Mouse (Mus musculus): ENCODE results near the gene Olfr1223. TPM values are rescaled to one million over a fixed set of nuclear protein-coding genes. Genes with fewer than 3 reads are reported as not detected.

Gene Olfr1223
- polyA plus RNA-seq, 1 experiment from 2014 or later: not detected

GRCm38 (mm10) chr2:89132954-89133353, 18.4 kb downstream of the Olfr1223 start, which contains the start of gene Olfr1222:
TSS of gene Olfr1222 (minus strand) at chr2:89133054.
- TF ChIP-seq EP300 (IDR thresholded peaks at IDR 0.05): no peak
- TF ChIP-seq CTCF (IDR thresholded peaks at IDR 0.05): no peak

GRCm38 (mm10) chr2:89117183-89117582, 34.2 kb downstream of the Olfr1223 start, which contains the start of gene Olfr1221:
TSS of gene Olfr1221 (minus strand) at chr2:89117283.
- H3K4me2 ChIP-seq (replicated peaks; ENCODE audit: low read depth, low read length): no peak within 1 kb of the TSS
- no peak within 1 kb of the TSS for H3K4me3 ChIP-seq (ENCODE audit: low read depth, low read length)
- no peak within 1 kb of the TSS for H3K27ac ChIP-seq (ENCODE audit: low read length)
- ATAC-seq: no peak
- H3K36me3 ChIP-seq (ENCODE audit: insufficient read depth, low read length): no peaks in the 10 kb centered on the region
- DNase-seq (ENCODE audit: low spot score): no peak
- no peak within 1 kb of the TSS for H3K9ac ChIP-seq (replicated peaks; ENCODE audit: low read depth)
- TF ChIP-seq EP300 (IDR thresholded peaks at IDR 0.05) (no peak), CTCF (IDR thresholded peaks at IDR 0.05) (no peak)
- H3K4me1 ChIP-seq (ENCODE audit: insufficient read depth, low read depth, low read length): no peaks in the 10 kb centered on the region
- no peaks in the 10 kb centered on the region for H3K27me3 ChIP-seq (replicated peaks; ENCODE audit: insufficient read depth, low read length)
- WGBS: 70% methylated on average over 2 of the region's 2 CpGs
- H3K9me3 ChIP-seq (ENCODE audit: low read length): no peaks in the 10 kb centered on the region

More at GRCm38 (mm10) chr2:89132954-89133353, 18.4 kb downstream of the Olfr1223 start, which contains the start of gene Olfr1222:
- ATAC-seq (no peak), DNase-seq (ENCODE audit: low spot score) (no peak)
- Histone ChIP-seq H3K4me1 (ENCODE audit: insufficient read depth, low read depth, low read length) (no peaks in the 10 kb centered on the region), H3K9ac (replicated peaks; ENCODE audit: low read depth) (no peak within 1 kb of the TSS), H3K4me2 (replicated peaks; ENCODE audit: low read depth, low read length) (no peak within 1 kb of the TSS), H3K27me3 (replicated peaks; ENCODE audit: insufficient read depth, low read length) (no peaks in the 10 kb centered on the region), H3K9me3 (ENCODE audit: low read length) (no peaks in the 10 kb centered on the region), H3K36me3 (ENCODE audit: insufficient read depth, low read length) (no peaks in the 10 kb centered on the region), H3K4me3 (ENCODE audit: low read depth, low read length) (no peak within 1 kb of the TSS), H3K27ac (ENCODE audit: low read length) (no peak within 1 kb of the TSS)
- 34% methylated on average over 3 of the region's 3 CpGs for WGBS

GRCm38 (mm10) chr2:89106735-89107134, 44.6 kb downstream of the Olfr1223 start, which contains the start of gene Olfr1220:
TSS of gene Olfr1220 (minus strand) at chr2:89106835.
- Histone ChIP-seq H3K27me3 (replicated peaks; ENCODE audit: insufficient read depth, low read length) (no peaks in the 10 kb centered on the region), H3K9ac (replicated peaks; ENCODE audit: low read depth) (no peak within 1 kb of the TSS), H3K4me1 (ENCODE audit: insufficient read depth, low read depth, low read length) (no peaks in the 10 kb centered on the region), H3K4me2 (replicated peaks; ENCODE audit: low read depth, low read length) (no peak within 1 kb of the TSS), H3K36me3 (ENCODE audit: insufficient read depth, low read length) (no peaks in the 10 kb centered on the region), H3K27ac (ENCODE audit: low read length) (no peak within 1 kb of the TSS), H3K9me3 (ENCODE audit: low read length) (no peaks in the 10 kb centered on the region), H3K4me3 (ENCODE audit: low read depth, low read length) (no peak within 1 kb of the TSS)
- 65% methylated on average over 3 of the region's 3 CpGs for WGBS
- no peak for DNase-seq (ENCODE audit: low spot score)
- ATAC-seq: no peak
- TF ChIP-seq CTCF (IDR thresholded peaks at IDR 0.05) (no peak), EP300 (IDR thresholded peaks at IDR 0.05) (no peak)

GRCm38 (mm10) chr2:89105651-89106050, 45.7 kb downstream of the Olfr1223 start:
- Histone ChIP-seq H3K9ac (replicated peaks; ENCODE audit: low read depth) (no peak overlapping the region), H3K4me2 (replicated peaks; ENCODE audit: low read depth, low read length) (no peak overlapping the region), H3K4me1 (ENCODE audit: insufficient read depth, low read depth, low read length) (no peaks in the 10 kb centered on the region), H3K9me3 (ENCODE audit: low read length) (no peaks in the 10 kb centered on the region), H3K36me3 (ENCODE audit: insufficient read depth, low read length) (no peaks in the 10 kb centered on the region), H3K27ac (ENCODE audit: low read length) (no peak overlapping the region), H3K27me3 (replicated peaks; ENCODE audit: insufficient read depth, low read length) (no peaks in the 10 kb centered on the region), H3K4me3 (ENCODE audit: low read depth, low read length) (no peak overlapping the region)
- DNase-seq (ENCODE audit: low spot score) (no peak), ATAC-seq (no peak)
- TF ChIP-seq CTCF (IDR thresholded peaks at IDR 0.05) (no peak), EP300 (IDR thresholded peaks at IDR 0.05) (no peak)

DNA sequence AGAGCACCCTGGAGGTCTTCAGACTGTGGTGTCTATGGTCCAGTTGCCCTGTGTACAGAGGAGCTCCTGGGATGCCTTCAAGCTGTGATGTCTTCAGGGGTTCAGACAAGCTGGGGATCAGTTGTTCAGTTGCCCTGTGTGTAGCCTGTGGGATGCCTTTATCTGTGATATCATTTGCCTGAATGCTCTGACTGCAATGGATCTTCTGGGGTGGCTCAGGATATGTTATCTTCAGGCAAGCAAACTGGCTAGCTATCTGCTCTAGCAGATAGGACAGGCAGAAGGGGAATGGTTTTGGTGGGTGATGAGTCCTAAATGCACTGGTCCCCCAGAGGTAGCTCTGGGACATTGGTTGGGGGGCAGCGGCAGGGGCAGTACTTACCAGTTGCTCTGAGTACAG, 57.5 kb downstream of the Olfr1223 start:
- no peak for ATAC-seq
- Histone ChIP-seq H3K4me3 (ENCODE audit: low read depth, low read length) (no peak overlapping the region), H3K27me3 (replicated peaks; ENCODE audit: insufficient read depth, low read length) (no peaks in the 10 kb centered on the region), H3K9ac (replicated peaks; ENCODE audit: low read depth) (no peak overlapping the region), H3K36me3 (ENCODE audit: insufficient read depth, low read length) (no peaks in the 10 kb centered on the region), H3K4me2 (replicated peaks; ENCODE audit: low read depth, low read length) (no peak overlapping the region), H3K4me1 (ENCODE audit: insufficient read depth, low read depth, low read length) (no peaks in the 10 kb centered on the region), H3K27ac (ENCODE audit: low read length) (no peak overlapping the region), H3K9me3 (ENCODE audit: low read length) (no peaks in the 10 kb centered on the region)
- no peak for DNase-seq (ENCODE audit: low spot score)
- TF ChIP-seq EP300 (IDR thresholded peaks at IDR 0.05) (no peak), CTCF (IDR thresholded peaks at IDR 0.05) (no peak)
- 88% methylated on average over 1 of the region's 1 CpGs for WGBS

Other genes starting within 250 kb of the Olfr1223 start
- gene Olfr1208, start 249.2 kb downstream of the Olfr1223 start, polyA plus RNA-seq (2015; fragmentation: Nextera tagmentation; extraction: Ambion mirVana): not detected in 2 replicates
- not detected in 2 replicates for gene Olfr1209, start 236.4 kb downstream of the Olfr1223 start, polyA plus RNA-seq (2015; fragmentation: Nextera tagmentation; extraction: Ambion mirVana)
- not detected in 2 replicates for gene Olfr1211, start 213.4 kb downstream of the Olfr1223 start, polyA plus RNA-seq (2015; fragmentation: Nextera tagmentation; extraction: Ambion mirVana)
- not detected in 2 replicates for gene Olfr1212, start 197.6 kb downstream of the Olfr1223 start, polyA plus RNA-seq (2015; fragmentation: Nextera tagmentation; extraction: Ambion mirVana)
- gene Gm13762, start 171.3 kb downstream of the Olfr1223 start, polyA plus RNA-seq (2015; fragmentation: Nextera tagmentation; extraction: Ambion mirVana): not detected in 2 replicates
- gene Olfr1214, start 158.9 kb downstream of the Olfr1223 start, polyA plus RNA-seq (2015; fragmentation: Nextera tagmentation; extraction: Ambion mirVana): not detected in 2 replicates
- gene Olfr1215, start 144.6 kb downstream of the Olfr1223 start, polyA plus RNA-seq (2015; fragmentation: Nextera tagmentation; extraction: Ambion mirVana): not detected in 2 replicates
- gene Olfr1216, start 133.2 kb downstream of the Olfr1223 start, polyA plus RNA-seq (2015; fragmentation: Nextera tagmentation; extraction: Ambion mirVana): not detected in 2 replicates
- not detected in 2 replicates for gene Olfr1217, start 119.5 kb downstream of the Olfr1223 start, polyA plus RNA-seq (2015; fragmentation: Nextera tagmentation; extraction: Ambion mirVana)
- gene Olfr1218, start 90.4 kb downstream of the Olfr1223 start, polyA plus RNA-seq (2015; fragmentation: Nextera tagmentation; extraction: Ambion mirVana): not detected in 2 replicates
- not detected in 2 replicates for gene Olfr1219, start 68.0 kb downstream of the Olfr1223 start, polyA plus RNA-seq (2015; fragmentation: Nextera tagmentation; extraction: Ambion mirVana)
- gene Olfr1220, start 44.7 kb downstream of the Olfr1223 start, polyA plus RNA-seq (2015; fragmentation: Nextera tagmentation; extraction: Ambion mirVana): not detected in 2 replicates
- gene Olfr1221, start 34.3 kb downstream of the Olfr1223 start, polyA plus RNA-seq (2015; fragmentation: Nextera tagmentation; extraction: Ambion mirVana): not detected in 2 replicates
- not detected in 2 replicates for gene Olfr1222, start 18.5 kb downstream of the Olfr1223 start, polyA plus RNA-seq (2015; fragmentation: Nextera tagmentation; extraction: Ambion mirVana)
- not detected in 2 replicates for gene Olfr1224-ps1, start 12.5 kb upstream of the Olfr1223 start, polyA plus RNA-seq (2015; fragmentation: Nextera tagmentation; extraction: Ambion mirVana)
- not detected in 2 replicates for gene Olfr1225, start 23.1 kb upstream of the Olfr1223 start, polyA plus RNA-seq (2015; fragmentation: Nextera tagmentation; extraction: Ambion mirVana)
- not detected in 2 replicates for gene Olfr1226, start 48.5 kb upstream of the Olfr1223 start, polyA plus RNA-seq (2015; fragmentation: Nextera tagmentation; extraction: Ambion mirVana)
- not detected in 2 replicates for gene Olfr1228, start 102.5 kb upstream of the Olfr1223 start, polyA plus RNA-seq (2015; fragmentation: Nextera tagmentation; extraction: Ambion mirVana)
- not detected in 2 replicates for gene Olfr1229, start 136.5 kb upstream of the Olfr1223 start, polyA plus RNA-seq (2015; fragmentation: Nextera tagmentation; extraction: Ambion mirVana)
- not detected in 2 replicates for gene Olfr1230, start 145.7 kb upstream of the Olfr1223 start, polyA plus RNA-seq (2015; fragmentation: Nextera tagmentation; extraction: Ambion mirVana)
- gene Olfr1231, start 155.5 kb upstream of the Olfr1223 start, polyA plus RNA-seq (2015; fragmentation: Nextera tagmentation; extraction: Ambion mirVana): not detected in 2 replicates
- gene Olfr1232, start 178.1 kb upstream of the Olfr1223 start, polyA plus RNA-seq (2015; fragmentation: Nextera tagmentation; extraction: Ambion mirVana): not detected in 2 replicates
- gene Olfr1233, start 190.8 kb upstream of the Olfr1223 start, polyA plus RNA-seq (2015; fragmentation: Nextera tagmentation; extraction: Ambion mirVana): not detected in 2 replicates
- not detected in 2 replicates for gene Olfr1234, start 213.3 kb upstream of the Olfr1223 start, polyA plus RNA-seq (2015; fragmentation: Nextera tagmentation; extraction: Ambion mirVana)

Data from lung, postnatal 0 days (tissue).